Mouse (Mus musculus) ovary, postnatal 14 days (tissue): ENCODE measurements around the gene Bckdhb.
"Not testable (repeated sequence)": the region's sequence is repeated elsewhere in the genome, so short reads cannot be mapped to it uniquely, and the experiment has no call there.

Source experiments
- DNase-seq: peaks from one replicate; pipeline ENCODE4 v3.0.0; 2022; ENCODE audit warnings: low spot score

Gene Bckdhb

GRCm38 (mm10) chr9:83963296-83963695 lies 38.4 kb downstream of the Bckdhb start:
- DNase-seq: no peak

- DNase-seq: no peak
Observed at GRCm38 (mm10) chr9:83964376-83964775, 39.4 kb downstream of the Bckdhb start.

GRCm38 (mm10) chr9:83967439-83968050 lies 42.6 kb downstream of the Bckdhb start:
- DNase-seq: no peak

GRCm38 (mm10) chr9:83969326-83969725 lies 44.4 kb downstream of the Bckdhb start:
- DNase-seq: no peak

GRCm38 (mm10) chr9:83973467-83973866 lies 48.5 kb downstream of the Bckdhb start:
- DNase-seq: no peak

- no peak for DNase-seq
Observed at GRCm38 (mm10) chr9:83975811-83976210, 50.9 kb downstream of the Bckdhb start.

- no peak for DNase-seq
Observed at GRCm38 (mm10) chr9:83981234-83981633, 56.3 kb downstream of the Bckdhb start.

GRCm38 (mm10) chr9:84008961-84009360 lies 84.0 kb downstream of the Bckdhb start:
- no peak for DNase-seq

GRCm38 (mm10) chr9:84011146-84011545 lies 86.2 kb downstream of the Bckdhb start:
- DNase-seq: no peak

- DNase-seq: not testable (repeated sequence)
Observed at GRCm38 (mm10) chr9:84018141-84018540, 93.2 kb downstream of the Bckdhb start.

GRCm38 (mm10) chr9:84019627-84020026 lies 94.7 kb downstream of the Bckdhb start:
- DNase-seq: no peak

- DNase-seq: no peak
Observed at GRCm38 (mm10) chr9:84021189-84021588, 96.2 kb downstream of the Bckdhb start.

- no peak for DNase-seq
Observed at GRCm38 (mm10) chr9:84028120-84028519, 103.2 kb downstream of the Bckdhb start.

- DNase-seq: no peak
Observed at GRCm38 (mm10) chr9:84030691-84031290, 105.8 kb downstream of the Bckdhb start.

- no peak for DNase-seq
Observed at GRCm38 (mm10) chr9:84031406-84031805, 106.5 kb downstream of the Bckdhb start.

GRCm38 (mm10) chr9:84032669-84033341 lies 107.9 kb downstream of the Bckdhb start:
- DNase-seq: no peak

GRCm38 (mm10) chr9:84036046-84036445 lies 111.1 kb downstream of the Bckdhb start:
- DNase-seq: no peak

- DNase-seq: no peak
Observed at GRCm38 (mm10) chr9:84037224-84037623, 112.3 kb downstream of the Bckdhb start.

- no peak for DNase-seq
Observed at GRCm38 (mm10) chr9:84038946-84039345, 114.0 kb downstream of the Bckdhb start.

GRCm38 (mm10) chr9:84040376-84040775 lies 115.4 kb downstream of the Bckdhb start:
- no peak for DNase-seq

GRCm38 (mm10) chr9:84041631-84042277 lies 116.8 kb downstream of the Bckdhb start:
- DNase-seq: no peak

GRCm38 (mm10) chr9:84042539-84042938 lies 117.6 kb downstream of the Bckdhb start:
- no peak for DNase-seq

- no peak for DNase-seq
Observed at GRCm38 (mm10) chr9:84044136-84044535, 119.2 kb downstream of the Bckdhb start.
